Mouse (Mus musculus) cerebellum, adult 2 months (tissue): ENCODE measurements around the gene Gab1. TPM values are rescaled to one million over a fixed set of nuclear protein-coding genes. Genes with fewer than 3 reads are reported as not detected.

Experiments used
- DNase-seq, 2 experiments: peaks; one replicate each; pipeline ENCODE4 v3.0.0; 2021
- H3K27ac ChIP-seq: fragments of 200-500 bp; 2 replicates; pipeline ENCODE4 v1.5.1; 2012; ENCODE audit warnings: low read length, control low read depth, inconsistent platforms; ENCODE audit not compliant: insufficient read depth
- H3K27me3 ChIP-seq: fragments of 200-500 bp; 2 replicates; pipeline ENCODE4 v1.6.1; 2012; ENCODE audit warnings: inconsistent platforms, mild to moderate bottlenecking, low read length, moderate library complexity; ENCODE audit not compliant: control insufficient read depth, insufficient read depth
- H3K4me1 ChIP-seq: fragments of 200-500 bp; 2 replicates; pipeline ENCODE4 v1.6.1; 2011; ENCODE audit warnings: low read length; ENCODE audit not compliant: control insufficient read depth, insufficient read depth
- H3K4me3 ChIP-seq: fragments of 200-500 bp; replicated peaks from 2 replicates; pipeline ENCODE3; 2011; ENCODE audit warnings: mild to moderate bottlenecking, low read depth, low read length, control low read depth; ENCODE audit not compliant: insufficient read depth
- CTCF ChIP-seq: fragments of 200-500 bp; IDR thresholded peaks from 2 replicates; pipeline ENCODE4 v1.5.1; 2011; ENCODE audit warnings: low read depth, mild to moderate bottlenecking, control low read depth, low read length, moderate library complexity, borderline replicate concordance; ENCODE audit not compliant: insufficient read depth
- POLR2A ChIP-seq: fragments of 200-500 bp; IDR thresholded peaks from 2 replicates; pipeline ENCODE4 v1.6.1; 2011; ENCODE audit warnings: low read length, control low read depth, borderline replicate concordance; ENCODE audit not compliant: insufficient read depth
- WGBS: fragments of 180-500 bp; shearing (Covaris S2); methylation state at CpG from one replicate; pipeline ENCODE4 v1.1.7; 2018; 5-methylcytosine and 5-hydroxymethylcytosine counted together
- polyA plus RNA-seq: library from polyadenylated mRNA; depleted of rRNA; stranded (reverse); fragments of >200 nt; gene quantifications from 2 replicates; pipeline ENCODE4 v1.2.3, GENCODE M21; 2012

Gab1 gene
- polyA plus RNA-seq, 1 experiment = 34.0 TPM

DNA sequence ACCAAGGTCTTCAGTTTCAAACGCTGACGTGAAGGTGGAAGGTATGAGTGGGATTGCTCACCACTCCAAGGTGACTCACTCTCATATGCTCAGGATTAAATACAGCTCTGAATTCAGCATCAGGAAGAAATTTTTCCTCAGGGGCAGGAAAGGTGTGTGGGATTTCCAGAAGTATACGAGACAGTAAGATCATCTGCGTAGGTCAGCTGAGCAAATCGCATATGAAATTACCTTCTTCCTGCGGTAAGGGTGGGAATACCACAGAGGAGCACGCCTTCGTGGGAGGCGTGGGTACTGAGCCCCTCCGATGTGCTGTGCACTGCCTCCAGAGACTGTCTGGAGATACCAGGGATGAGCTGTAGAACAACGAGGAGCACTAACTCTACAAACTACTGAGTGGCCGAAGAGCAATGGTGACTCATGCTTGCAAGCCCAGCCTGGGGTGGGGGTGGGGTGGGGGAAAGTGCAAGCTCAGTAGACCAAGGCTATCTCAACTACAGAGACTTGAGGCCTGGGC lies 22.4 kb downstream of the Gab1 start:
- WGBS = 87% methylated on average over 12 of the region's 12 CpGs
- H3K4me1 ChIP-seq = peaks cover 2% of the 10 kb centered on the region
- no peak for DNase-seq
- no peaks in the 10 kb centered on the region for H3K27me3 ChIP-seq
- no peak overlapping the region for H3K27ac ChIP-seq
- H3K4me3 ChIP-seq = no peak overlapping the region
- TF ChIP-seq CTCF (no peak), POLR2A (no peak)

DNA sequence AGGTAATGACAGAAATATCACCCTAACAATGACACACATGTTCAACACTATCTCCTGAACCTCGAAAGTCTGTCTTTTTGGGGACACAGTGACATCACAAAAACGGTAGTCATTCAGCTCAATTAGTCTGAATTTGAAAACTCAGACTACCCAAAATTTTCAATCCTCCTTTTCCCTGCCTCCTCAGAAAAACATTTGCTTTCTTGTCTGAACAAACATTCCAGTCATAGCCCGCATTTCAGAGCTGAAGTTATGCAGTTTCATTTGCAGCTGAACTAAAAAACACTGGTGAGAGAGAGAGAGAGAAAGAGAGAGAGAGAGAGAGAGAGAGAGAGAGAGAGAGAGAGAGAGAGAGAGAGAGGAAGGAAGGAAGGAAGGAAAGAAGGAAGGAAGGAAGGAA lies 23.2 kb downstream of the Gab1 start:
- no peak for TF ChIP-seq POLR2A
- no peak for TF ChIP-seq CTCF
- DNase-seq = no peak
- H3K4me3 ChIP-seq = no peak overlapping the region
- 81% methylated on average over 3 of the region's 3 CpGs for WGBS
- no peaks in the 10 kb centered on the region for H3K27me3 ChIP-seq
- no peak overlapping the region for H3K27ac ChIP-seq
- peaks cover 5% of the 10 kb centered on the region for H3K4me1 ChIP-seq

DNA sequence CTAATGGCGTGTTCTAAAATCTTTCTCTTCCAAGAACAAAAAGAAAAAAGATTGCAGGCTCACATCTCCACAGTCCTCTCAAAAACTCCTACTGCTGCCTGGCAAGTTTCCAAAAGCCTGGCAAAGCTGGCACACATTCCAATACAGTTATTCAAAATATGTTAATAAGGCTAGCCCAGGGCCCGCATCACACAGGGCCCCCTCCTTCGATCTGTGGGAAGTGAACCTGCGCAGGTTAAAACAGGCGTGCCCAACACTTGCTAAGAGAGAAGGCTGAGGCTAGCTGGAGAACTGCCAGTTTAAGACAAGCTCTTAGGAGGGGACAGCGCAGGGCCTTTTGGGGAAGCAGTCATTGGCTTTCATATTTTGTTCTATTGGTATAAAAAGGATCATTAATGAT lies 23.7 kb downstream of the Gab1 start:
- 51% methylated on average over 6 of the region's 6 CpGs for whole genome bisulfite sequencing
- no peaks in the 10 kb centered on the region for H3K27me3 ChIP-seq
- H3K27ac ChIP-seq = no peak overlapping the region
- no peak overlapping the region for H3K4me3 ChIP-seq
- DNase-seq = peak; percentile 43 to 44
- TF ChIP-seq CTCF = no peak
- H3K4me1 ChIP-seq = peaks cover 5% of the 10 kb centered on the region

DNA sequence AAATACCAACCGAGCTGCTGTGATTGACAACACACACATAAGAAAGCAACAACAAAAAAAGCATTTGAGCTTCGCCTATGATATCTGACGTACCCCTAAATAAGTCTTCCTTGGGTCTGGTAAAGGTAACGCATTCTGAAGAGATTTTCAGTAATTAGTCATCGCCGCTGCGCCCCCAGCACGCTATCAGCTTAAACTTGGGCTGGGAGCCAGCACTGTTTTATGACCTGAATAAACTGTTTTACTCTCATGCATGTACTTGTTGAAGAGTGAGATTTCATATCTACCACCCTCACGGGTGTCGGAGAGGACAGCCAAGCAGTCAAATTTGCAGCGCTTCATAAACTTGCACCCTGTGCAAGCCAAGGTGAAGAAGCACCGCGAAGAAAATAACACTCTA lies 26.7 kb downstream of the Gab1 start:
- Histone ChIP-seq H3K4me1 (peaks cover 8% of the 10 kb centered on the region), H3K27ac (no peak overlapping the region), H3K27me3 (no peaks in the 10 kb centered on the region), H3K4me3 (no peak overlapping the region)
- TF ChIP-seq POLR2A = no peak
- TF ChIP-seq CTCF = no peak
- WGBS = 25% methylated on average over 13 of the region's 13 CpGs
- peak; percentile 38 to 39 for DNase-seq

DNA sequence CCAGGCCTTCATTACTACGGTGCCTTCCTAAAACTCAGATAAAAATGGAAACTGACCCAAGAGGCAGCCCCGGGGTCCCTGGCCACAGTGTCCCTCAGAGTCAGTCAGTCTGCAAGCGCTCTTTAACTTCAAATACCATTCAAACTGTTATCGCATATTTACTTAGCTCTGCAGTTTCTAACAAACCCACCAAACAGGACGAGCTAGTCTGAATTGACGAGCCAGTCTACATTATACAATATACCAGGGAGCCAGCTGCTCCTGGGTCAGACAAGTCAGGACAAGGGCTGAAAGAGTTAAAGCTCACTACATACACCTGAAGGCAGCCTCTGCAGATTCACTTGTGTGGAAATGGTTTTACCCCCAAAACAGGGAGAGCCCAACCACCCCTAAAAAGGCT lies 27.1 kb downstream of the Gab1 start:
- Histone ChIP-seq H3K4me3 (no peak overlapping the region), H3K27ac (no peak overlapping the region), H3K27me3 (no peaks in the 10 kb centered on the region), H3K4me1 (peaks cover 9% of the 10 kb centered on the region)
- TF ChIP-seq CTCF = no peak
- no peak for TF ChIP-seq POLR2A
- no peak for DNase-seq
- 78% methylated on average over 6 of the region's 6 CpGs for WGBS

DNA sequence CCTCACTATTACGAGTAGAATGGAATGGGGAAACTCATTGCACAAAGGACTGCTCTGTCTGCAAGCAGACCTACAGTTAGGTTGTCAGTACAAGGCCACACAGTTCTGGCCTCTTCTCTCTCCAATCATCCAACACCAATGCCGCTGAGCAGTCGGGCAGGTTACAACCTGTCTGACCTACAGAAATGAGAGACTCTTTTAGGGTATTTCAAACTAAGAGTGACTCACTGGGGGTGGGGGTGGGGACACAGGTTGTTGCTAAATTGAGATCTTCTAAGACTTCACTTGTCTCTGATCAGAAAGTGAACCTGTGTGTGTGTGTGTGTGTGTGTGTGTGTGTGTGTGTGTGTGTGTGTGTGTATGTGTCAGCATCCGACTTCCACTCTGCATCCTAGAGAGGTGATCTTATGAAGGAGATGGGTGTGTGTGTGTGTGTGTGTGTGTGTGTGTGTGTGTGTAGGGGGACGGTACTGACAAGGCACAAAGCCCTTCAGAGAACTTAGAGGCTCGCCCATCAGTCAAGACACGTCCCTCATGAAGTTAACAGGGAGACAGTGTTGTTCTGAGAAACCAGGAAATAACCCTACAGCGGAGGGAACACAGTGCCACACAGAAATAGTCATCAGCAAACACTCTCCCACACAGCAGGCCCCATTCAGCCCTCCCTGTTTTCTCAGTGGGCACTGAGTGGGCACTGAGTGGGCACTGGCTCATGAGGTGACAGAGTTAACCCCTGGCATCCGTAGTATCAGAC lies 27.7 kb downstream of the Gab1 start:
- Histone ChIP-seq H3K4me1 (peaks cover 9% of the 10 kb centered on the region), H3K27me3 (no peaks in the 10 kb centered on the region), H3K27ac (no peak overlapping the region), H3K4me3 (no peak overlapping the region)
- TF ChIP-seq CTCF (no peak), POLR2A (no peak)
- DNase-seq = no peak
- WGBS = 82% methylated on average over 9 of the region's 9 CpGs

DNA sequence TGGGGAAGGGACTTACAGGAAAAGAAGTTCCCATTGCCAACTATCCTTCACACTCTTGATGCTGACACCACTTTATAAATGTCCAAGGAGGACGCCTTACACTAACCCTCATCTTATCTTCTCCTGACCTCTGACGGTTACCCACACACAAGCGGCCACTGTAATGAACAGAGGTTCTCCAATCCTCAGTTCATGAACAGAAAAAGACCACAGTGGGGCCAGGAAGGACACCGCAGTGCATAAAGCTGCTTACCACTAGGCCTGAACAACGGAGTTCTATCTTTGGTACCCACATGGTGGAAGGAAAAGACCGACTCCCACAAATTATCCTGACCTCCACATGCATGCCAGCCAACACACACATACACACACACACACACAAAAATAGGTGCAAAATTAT lies 28.7 kb downstream of the Gab1 start:
- Histone ChIP-seq H3K27me3 (no peaks in the 10 kb centered on the region), H3K4me3 (no peak overlapping the region), H3K4me1 (peaks cover 9% of the 10 kb centered on the region), H3K27ac (no peak overlapping the region)
- DNase-seq = no peak
- 92% methylated on average over 6 of the region's 6 CpGs for WGBS
- TF ChIP-seq CTCF (no peak), POLR2A (no peak)

DNA sequence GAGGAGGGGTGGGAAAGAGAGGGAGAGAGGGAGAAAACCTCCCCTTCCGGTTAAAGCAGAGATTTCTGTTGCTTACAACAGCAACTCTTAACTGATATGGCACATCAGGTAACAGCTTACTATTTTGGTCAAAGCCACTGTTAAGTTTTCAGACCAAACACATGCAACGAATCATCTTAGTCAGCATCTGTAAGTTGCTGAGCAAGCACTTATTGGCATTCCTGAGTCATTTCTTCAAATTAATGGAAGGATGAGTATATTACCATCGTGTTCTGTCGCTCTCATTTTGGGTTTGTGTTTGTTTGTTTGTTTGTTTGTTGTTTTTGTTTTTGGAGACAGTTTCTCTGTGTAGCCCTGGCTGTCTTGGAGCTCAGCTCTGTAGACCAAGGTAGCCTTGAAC lies 30.3 kb downstream of the Gab1 start:
- Histone ChIP-seq H3K27ac (no peak overlapping the region), H3K4me3 (no peak overlapping the region), H3K4me1 (peaks cover 9% of the 10 kb centered on the region), H3K27me3 (no peaks in the 10 kb centered on the region)
- no peak for DNase-seq
- no peak for TF ChIP-seq POLR2A
- TF ChIP-seq CTCF = no peak
- 94% methylated on average over 4 of the region's 4 CpGs for WGBS
